Mouse (Mus musculus) left cerebral cortex, adult 11 months (tissue): ENCODE results near the gene Ftcd.

Experiments used
- DNase-seq: peaks from one replicate; pipeline ENCODE4 v3.0.0; 2022; ENCODE audit warnings: low spot score

Gene Ftcd

GRCm38 (mm10) chr10:76575374-76575773, at the start of gene Ftcd:
TSS of gene Ftcd (plus strand) at chr10:76575648.
- DNase-seq = no peak

- DNase-seq = no peak
These were observed 44.5 kb upstream of the Ftcd start for GRCm38 (mm10) chr10:76530922-76531321.

- DNase-seq = peak; percentile 94
These were observed 44.1 kb upstream of the Ftcd start, which contains the start of gene Lss for GRCm38 (mm10) chr10:76531375-76531774. TSS of gene Lss (plus strand) at chr10:76531588.

- no peak for DNase-seq
These were observed 43.6 kb upstream of the Ftcd start for GRCm38 (mm10) chr10:76531828-76532227.

- DNase-seq = no peak
These were observed 39.9 kb upstream of the Ftcd start for GRCm38 (mm10) chr10:76535526-76535925.

- DNase-seq = no peak
These were observed 37.8 kb upstream of the Ftcd start for GRCm38 (mm10) chr10:76537619-76538018.

- DNase-seq = no peak
These were observed 33.9 kb upstream of the Ftcd start for GRCm38 (mm10) chr10:76541336-76542085.

GRCm38 (mm10) chr10:76542636-76543375, 32.6 kb upstream of the Ftcd start:
- no peak for DNase-seq

- DNase-seq = no peak
These were observed 28.9 kb upstream of the Ftcd start for GRCm38 (mm10) chr10:76546566-76546965.

- no peak for DNase-seq
These were observed 27.2 kb upstream of the Ftcd start for GRCm38 (mm10) chr10:76548218-76548617.

- DNase-seq = no peak
These were observed 25.0 kb upstream of the Ftcd start for GRCm38 (mm10) chr10:76550458-76550857.

- no peak for DNase-seq
These were observed 23.9 kb upstream of the Ftcd start for GRCm38 (mm10) chr10:76551556-76551955.

- DNase-seq = no peak
These were observed 21.4 kb upstream of the Ftcd start for GRCm38 (mm10) chr10:76554061-76554460.

- no peak for DNase-seq
These were observed 13.5 kb upstream of the Ftcd start, which contains the start of gene Spatc1l for GRCm38 (mm10) chr10:76561972-76562371. TSS of gene Spatc1l (plus strand) at chr10:76562272.

- DNase-seq = no peak
These were observed 5.3 kb upstream of the Ftcd start for GRCm38 (mm10) chr10:76569996-76570685.

- DNase-seq = no peak
These were observed 4.4 kb upstream of the Ftcd start for GRCm38 (mm10) chr10:76571070-76571469.

- DNase-seq = no peak
These were observed 3.3 kb upstream of the Ftcd start for GRCm38 (mm10) chr10:76572151-76572550.

GRCm38 (mm10) chr10:76576920-76577319, 1.5 kb downstream of the Ftcd start:
- no peak for DNase-seq

GRCm38 (mm10) chr10:76584138-76584537, 8.7 kb downstream of the Ftcd start:
- no peak for DNase-seq

GRCm38 (mm10) chr10:76586190-76586589, 10.7 kb downstream of the Ftcd start:
- no peak for DNase-seq

- no peak for DNase-seq
These were observed 14.7 kb downstream of the Ftcd start for GRCm38 (mm10) chr10:76590197-76590596.

- no peak for DNase-seq
These were observed 20.9 kb downstream of the Ftcd start for GRCm38 (mm10) chr10:76596338-76596737.

- no peak for DNase-seq
These were observed 27.2 kb downstream of the Ftcd start for GRCm38 (mm10) chr10:76602690-76603089.
